Mouse (Mus musculus): ENCODE data around the gene Gmeb1. TPM values are rescaled to one million over a fixed set of nuclear protein-coding genes. Genes with fewer than 3 reads are reported as not detected.

Gmeb1 gene
- polyA plus RNA-seq, 1 experiment from 2014 or later: 23.3 TPM

GRCm38 (mm10) chr4:132216602-132217001, 44.8 kb downstream of the Gmeb1 start:
- 28% methylated on average over 1 of the region's 1 CpGs for WGBS

GRCm38 (mm10) chr4:132214847-132215246, 46.6 kb downstream of the Gmeb1 start:
- Histone ChIP-seq H3K27ac (no peak overlapping the region), H3K9me3 (replicated peaks) (no peaks in the 10 kb centered on the region), H3K4me3 (no peak overlapping the region), H3K4me2 (no peak overlapping the region), H3K36me3 (no peaks in the 10 kb centered on the region), H3K27me3 (no peaks in the 10 kb centered on the region), H3K9ac (no peak overlapping the region), H3K4me1 (replicated peaks) (peaks cover 18% of the 10 kb centered on the region)
- whole genome bisulfite sequencing: 51% methylated on average over 4 of the region's 4 CpGs
- no peak for ATAC-seq (replicated peaks; ENCODE audit: insufficient number of reproducible peaks, insufficient read depth, low FRiP score, low read depth)

More at GRCm38 (mm10) chr4:132216602-132217001, 44.8 kb downstream of the Gmeb1 start:
- Histone ChIP-seq H3K9ac (no peak overlapping the region), H3K4me3 (no peak overlapping the region), H3K4me2 (no peak overlapping the region), H3K27ac (no peak overlapping the region), H3K4me1 (replicated peaks) (peaks cover 8% of the 10 kb centered on the region), H3K36me3 (no peaks in the 10 kb centered on the region), H3K9me3 (replicated peaks) (no peaks in the 10 kb centered on the region), H3K27me3 (no peaks in the 10 kb centered on the region)
- no peak for ATAC-seq (replicated peaks; ENCODE audit: insufficient number of reproducible peaks, insufficient read depth, low FRiP score, low read depth)

GRCm38 (mm10) chr4:132211953-132212734, 49.3 kb downstream of the Gmeb1 start, which contains the start of gene Ythdf2:
Gene Ythdf2, minus strand, starts transcription at chr4:132212303.
- peak within 1 kb of the TSS; percentile 94 for H3K9ac ChIP-seq
- H3K4me1 ChIP-seq (replicated peaks): peaks cover 22% of the 10 kb centered on the region
- 1% methylated on average over 75 of the region's 78 CpGs for WGBS
- peak within 1 kb of the TSS; percentile 77 for H3K4me3 ChIP-seq
- H3K4me2 ChIP-seq: peak within 1 kb of the TSS; percentile 81
- H3K27me3 ChIP-seq: no peaks in the 10 kb centered on the region
- H3K27ac ChIP-seq: peak within 1 kb of the TSS; percentile 90
- peak; percentile 96 for ATAC-seq (replicated peaks; ENCODE audit: insufficient number of reproducible peaks, insufficient read depth, low FRiP score, low read depth)
- no peaks in the 10 kb centered on the region for H3K9me3 ChIP-seq (replicated peaks)
- peaks cover 17% of the 10 kb centered on the region for H3K36me3 ChIP-seq

- Histone ChIP-seq H3K27me3 (no peaks in the 10 kb centered on the region), H3K4me3 (peak overlapping the region; percentile 77), H3K36me3 (peaks cover 23% of the 10 kb centered on the region), H3K4me2 (peak overlapping the region; percentile 81), H3K4me1 (replicated peaks) (peaks cover 22% of the 10 kb centered on the region), H3K9ac (peak overlapping the region; percentile 94), H3K27ac (peak overlapping the region; percentile 90), H3K9me3 (replicated peaks) (no peaks in the 10 kb centered on the region)
- under 1% methylated on average over 83 of the region's 89 CpGs for WGBS
- peak; percentile 69 for ATAC-seq (replicated peaks; ENCODE audit: insufficient number of reproducible peaks, insufficient read depth, low FRiP score, low read depth)
Measured at GRCm38 (mm10) chr4:132211091-132211942, 50.1 kb downstream of the Gmeb1 start.

- Histone ChIP-seq H3K27ac (peak overlapping the region; percentile 90; the same call in 1 of the 2 replicates), H3K36me3 (peaks cover 33% of the 10 kb centered on the region), H3K27me3 (no peaks in the 10 kb centered on the region), H3K9me3 (replicated peaks) (no peaks in the 10 kb centered on the region), H3K4me2 (peak overlapping the region; percentile 81), H3K9ac (peak overlapping the region; percentile 94), H3K4me3 (peak overlapping the region; percentile 77), H3K4me1 (replicated peaks) (peaks cover 22% of the 10 kb centered on the region)
- WGBS: 29% methylated on average over 2 of the region's 2 CpGs
- no peak for ATAC-seq (replicated peaks; ENCODE audit: insufficient number of reproducible peaks, insufficient read depth, low FRiP score, low read depth)
Measured at GRCm38 (mm10) chr4:132210325-132210724, 51.1 kb downstream of the Gmeb1 start.

- no peak overlapping the region for H3K4me3 ChIP-seq
- no peaks in the 10 kb centered on the region for H3K9me3 ChIP-seq (replicated peaks)
- H3K27me3 ChIP-seq: no peaks in the 10 kb centered on the region
- H3K4me1 ChIP-seq (replicated peaks): peaks cover 25% of the 10 kb centered on the region
- H3K27ac ChIP-seq: no peak overlapping the region
- peak overlapping the region; percentile 13; the same call in 1 of the 2 replicates for H3K4me2 ChIP-seq
- ATAC-seq (replicated peaks; ENCODE audit: insufficient number of reproducible peaks, insufficient read depth, low FRiP score, low read depth): no peak
- 84% methylated on average over 2 of the region's 2 CpGs for WGBS
- peaks cover 44% of the 10 kb centered on the region for H3K36me3 ChIP-seq
- H3K9ac ChIP-seq: no peak overlapping the region
Measured at GRCm38 (mm10) chr4:132209299-132209698, 52.1 kb downstream of the Gmeb1 start.

GRCm38 (mm10) chr4:132207280-132207679, 54.1 kb downstream of the Gmeb1 start:
- peaks cover 63% of the 10 kb centered on the region for H3K36me3 ChIP-seq
- no peaks in the 10 kb centered on the region for H3K9me3 ChIP-seq (replicated peaks)
- peaks cover 23% of the 10 kb centered on the region for H3K4me1 ChIP-seq (replicated peaks)
- no peak for ATAC-seq (replicated peaks; ENCODE audit: insufficient number of reproducible peaks, insufficient read depth, low FRiP score, low read depth)
- H3K27ac ChIP-seq: no peak overlapping the region
- 82% methylated on average over 4 of the region's 4 CpGs for WGBS
- H3K4me2 ChIP-seq: no peak overlapping the region
- no peak overlapping the region for H3K9ac ChIP-seq
- H3K27me3 ChIP-seq: no peaks in the 10 kb centered on the region
- no peak overlapping the region for H3K4me3 ChIP-seq

- no peak overlapping the region for H3K9ac ChIP-seq
- H3K36me3 ChIP-seq: peaks cover 20% of the 10 kb centered on the region
- no peak for ATAC-seq (replicated peaks; ENCODE audit: insufficient number of reproducible peaks, insufficient read depth, low FRiP score, low read depth)
- H3K4me1 ChIP-seq (replicated peaks): peaks cover 25% of the 10 kb centered on the region
- no peak overlapping the region for H3K4me3 ChIP-seq
- no peaks in the 10 kb centered on the region for H3K27me3 ChIP-seq
- H3K4me2 ChIP-seq: no peak overlapping the region
- no peak overlapping the region for H3K27ac ChIP-seq
- H3K9me3 ChIP-seq (replicated peaks): no peaks in the 10 kb centered on the region
Measured at GRCm38 (mm10) chr4:132198771-132199170, 62.6 kb downstream of the Gmeb1 start.

GRCm38 (mm10) chr4:132198285-132198712, 63.1 kb downstream of the Gmeb1 start:
- Histone ChIP-seq H3K9me3 (replicated peaks) (no peaks in the 10 kb centered on the region), H3K9ac (no peak overlapping the region), H3K4me2 (no peak overlapping the region), H3K4me1 (replicated peaks) (peaks cover 25% of the 10 kb centered on the region), H3K36me3 (peaks cover 15% of the 10 kb centered on the region), H3K4me3 (no peak overlapping the region), H3K27me3 (no peaks in the 10 kb centered on the region), H3K27ac (no peak overlapping the region)
- 38% methylated on average over 4 of the region's 4 CpGs for WGBS
- 0 out of 2 replicates have a peak, but pooled peaks have one; percentile 53 for ATAC-seq (replicated peaks; ENCODE audit: insufficient number of reproducible peaks, insufficient read depth, low FRiP score, low read depth)

- Histone ChIP-seq H3K27me3 (no peaks in the 10 kb centered on the region), H3K9me3 (replicated peaks) (no peaks in the 10 kb centered on the region), H3K4me3 (no peak overlapping the region), H3K4me1 (replicated peaks) (peaks cover 23% of the 10 kb centered on the region), H3K9ac (no peak overlapping the region), H3K27ac (no peak overlapping the region), H3K4me2 (no peak overlapping the region), H3K36me3 (peaks cover 3% of the 10 kb centered on the region; the same call in 1 of the 2 replicates)
- 80% methylated on average over 3 of the region's 3 CpGs for WGBS
- ATAC-seq (replicated peaks; ENCODE audit: insufficient number of reproducible peaks, insufficient read depth, low FRiP score, low read depth): no peak
Measured at GRCm38 (mm10) chr4:132194975-132195374, 66.4 kb downstream of the Gmeb1 start.

GRCm38 (mm10) chr4:132194373-132194772, 67.0 kb downstream of the Gmeb1 start:
- no peaks in the 10 kb centered on the region for H3K27me3 ChIP-seq
- 82% methylated on average over 6 of the region's 6 CpGs for WGBS
- no peak overlapping the region for H3K27ac ChIP-seq
- no peak for ATAC-seq (replicated peaks; ENCODE audit: insufficient number of reproducible peaks, insufficient read depth, low FRiP score, low read depth)
- H3K9me3 ChIP-seq (replicated peaks): no peaks in the 10 kb centered on the region
- peaks cover 20% of the 10 kb centered on the region for H3K4me1 ChIP-seq (replicated peaks)
- H3K36me3 ChIP-seq: peaks cover 6% of the 10 kb centered on the region; the same call in 1 of the 2 replicates
- H3K4me3 ChIP-seq: no peak overlapping the region
- H3K4me2 ChIP-seq: no peak overlapping the region
- H3K9ac ChIP-seq: no peak overlapping the region
